Mouse (Mus musculus) hindbrain, embryonic 13.5 days (tissue): ENCODE data around the gene Ppp1r3e. TPM values are rescaled to one million over a fixed set of nuclear protein-coding genes. Genes with fewer than 3 reads are reported as not detected.

Experiments used
- ATAC-seq: fragments of 200-750 bp; cut with Nextera tagmentation; 2 replicates; pipeline ENCODE4 v1.8.0; 2017; ENCODE audit warnings: moderate TSS enrichment; ENCODE audit not compliant: low FRiP score
- H3K27ac ChIP-seq: fragments of 300-500 bp; sonication (generic); 2 replicates; pipeline ENCODE4 v1.5.1; 2015; ENCODE audit warnings: inconsistent platforms, mild to moderate bottlenecking, moderate library complexity
- H3K27me3 ChIP-seq: fragments of 300-500 bp; sonication (generic); 2 replicates; pipeline ENCODE4 v1.6.1; 2015; ENCODE audit warnings: mild to moderate bottlenecking, inconsistent platforms
- H3K36me3 ChIP-seq: fragments of 300-500 bp; sonication (generic); 2 replicates; pipeline ENCODE4 v1.6.1; 2015; ENCODE audit warnings: mild to moderate bottlenecking, inconsistent platforms
- H3K4me1 ChIP-seq: fragments of 300-500 bp; sonication (generic); replicated peaks from 2 replicates; pipeline ENCODE4 v1.6.1; 2015; ENCODE audit warnings: inconsistent platforms
- H3K4me2 ChIP-seq: fragments of 300-500 bp; sonication (generic); 2 replicates; pipeline ENCODE4 v1.6.1; 2015; ENCODE audit warnings: inconsistent platforms, mild to moderate bottlenecking, moderate library complexity
- H3K4me3 ChIP-seq: fragments of 300-500 bp; sonication (generic); 2 replicates; pipeline ENCODE4 v1.5.1; 2015; ENCODE audit warnings: mild to moderate bottlenecking, inconsistent platforms
- H3K9ac ChIP-seq: fragments of 300-500 bp; sonication (generic); 2 replicates; pipeline ENCODE4 v1.6.1; 2015; ENCODE audit warnings: mild to moderate bottlenecking, inconsistent platforms
- H3K9me3 ChIP-seq: fragments of 300-500 bp; sonication (generic); 2 replicates; pipeline ENCODE4 v1.6.1; 2016; ENCODE audit warnings: inconsistent platforms
- WGBS: fragments of 180-500 bp; shearing (Covaris S2); methylation state at CpG from one replicate; pipeline ENCODE4 v1.1.7; 2015; 5-methylcytosine and 5-hydroxymethylcytosine counted together
- polyA plus RNA-seq: library from polyadenylated mRNA; unstranded; fragments of >200 nt; fragmentation: Nextera tagmentation; extraction: Ambion mirVana; gene quantifications from 2 replicates; pipeline ENCODE4 v1.2.1, GENCODE M21; 2015

Gene Ppp1r3e
- polyA plus RNA-seq, 1 experiment from 2014 or later, result 2.4 TPM

DNA sequence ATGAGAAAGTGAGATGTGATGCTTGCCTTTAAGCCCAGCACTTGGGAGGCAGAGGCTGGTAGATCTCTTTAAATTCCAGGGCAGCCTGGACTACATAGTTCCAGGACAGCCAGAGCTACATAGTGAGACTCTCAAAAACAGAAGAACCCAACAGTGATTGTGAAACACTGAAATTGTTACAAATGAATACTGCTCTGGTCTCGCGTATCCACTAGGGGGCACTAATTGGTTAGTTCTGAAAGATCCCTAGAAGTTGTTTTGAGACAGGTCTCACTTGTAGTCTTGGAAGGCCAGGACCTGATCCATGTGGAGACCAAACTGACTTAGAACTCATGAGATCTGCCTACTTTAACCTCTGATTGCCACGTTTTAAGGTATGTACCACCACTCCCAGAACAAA lies 23.0 kb upstream of the Ppp1r3e start:
- no peak overlapping the region for H3K4me3 ChIP-seq
- no peaks in the 10 kb centered on the region for H3K27me3 ChIP-seq
- under 1% methylated on average over 3 of the region's 3 CpGs for WGBS
- peak; percentile 69 for ATAC-seq
- peak overlapping the region; percentile 26; the same call in 1 of the 2 replicates for H3K27ac ChIP-seq
- no peak overlapping the region for H3K4me2 ChIP-seq
- peaks cover 49% of the 10 kb centered on the region for H3K36me3 ChIP-seq
- peaks cover 22% of the 10 kb centered on the region for H3K4me1 ChIP-seq
- H3K9me3 ChIP-seq, result no peaks in the 10 kb centered on the region
- no peak overlapping the region for H3K9ac ChIP-seq

DNA sequence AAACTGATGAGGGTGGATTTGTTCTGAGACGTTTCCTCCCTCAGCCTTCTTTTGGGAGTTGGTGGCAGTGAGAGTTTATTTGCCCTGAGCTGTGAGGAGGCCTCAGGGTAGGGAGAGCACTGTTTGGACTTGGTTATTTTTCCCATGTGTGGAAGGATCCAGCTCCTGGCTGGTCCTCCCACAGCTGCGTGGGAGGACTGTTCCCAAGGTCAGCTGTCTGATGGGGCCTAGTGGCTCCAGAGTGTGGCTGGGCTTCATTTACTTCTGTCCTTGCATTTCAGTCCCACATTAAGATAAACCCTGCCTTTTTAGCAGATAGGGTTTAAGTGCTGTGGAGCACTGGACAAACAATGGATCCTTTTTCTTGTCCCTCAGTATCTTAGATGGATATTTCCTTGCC lies 20.1 kb upstream of the Ppp1r3e start:
- Histone ChIP-seq H3K27ac (peak overlapping the region; percentile 24; the same call in 1 of the 2 replicates), H3K27me3 (no peaks in the 10 kb centered on the region)

DNA sequence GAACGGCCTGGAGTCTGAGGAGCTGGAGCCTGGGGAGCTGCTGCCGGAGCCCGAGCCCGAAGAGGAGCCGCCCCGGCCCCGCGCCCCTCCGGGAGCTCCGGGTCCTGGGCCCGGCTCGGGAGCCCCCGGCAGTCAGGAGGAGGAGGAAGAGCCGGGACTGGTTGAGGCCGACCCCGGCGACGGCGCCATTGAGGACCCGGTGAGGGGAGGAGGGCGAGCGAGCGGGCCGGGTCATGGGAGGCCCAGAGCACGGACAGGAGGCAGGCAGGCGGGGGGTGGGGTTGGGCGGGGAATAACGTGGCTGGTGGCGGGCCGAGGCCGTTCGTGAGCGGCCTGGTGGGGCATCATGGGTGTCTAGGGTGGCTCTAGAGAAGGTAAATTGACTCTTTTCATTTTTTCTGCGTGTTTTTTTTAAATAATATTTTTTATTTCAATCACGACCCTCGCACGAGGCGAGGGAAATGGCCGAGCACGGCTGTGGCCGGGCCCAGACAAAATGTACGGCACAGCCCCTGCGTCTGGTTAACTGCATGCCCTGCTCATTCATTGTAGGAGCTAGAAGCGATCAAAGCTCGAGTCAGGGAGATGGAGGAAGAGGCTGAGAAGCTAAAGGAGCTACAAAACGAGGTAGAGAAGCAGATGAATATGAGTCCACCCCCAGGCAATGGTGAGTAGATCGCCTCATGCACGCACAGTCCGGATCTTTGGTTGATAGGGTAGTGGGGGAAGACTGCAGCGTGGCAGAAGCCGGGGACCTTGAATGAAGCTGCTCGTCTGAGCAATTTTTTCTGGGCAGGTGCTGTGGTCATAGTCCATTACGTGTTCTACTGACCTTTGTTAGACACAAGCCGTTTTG lies 17.2 kb upstream of the Ppp1r3e start:
- H3K4me3 ChIP-seq, result peak overlapping the region; percentile 93
- H3K4me2 ChIP-seq, result peak overlapping the region; percentile 75
- no peaks in the 10 kb centered on the region for H3K9me3 ChIP-seq
- H3K27ac ChIP-seq, result peak overlapping the region; percentile 98
- WGBS, result under 1% methylated on average over 53 of the region's 54 CpGs
- ATAC-seq, result peak; percentile 58
- H3K27me3 ChIP-seq, result no peaks in the 10 kb centered on the region
- H3K36me3 ChIP-seq, result peaks cover 30% of the 10 kb centered on the region
- peak overlapping the region; percentile 100 for H3K9ac ChIP-seq
- H3K4me1 ChIP-seq, result peaks cover 29% of the 10 kb centered on the region

More for the DNA sequence above, 20.1 kb upstream of the Ppp1r3e start:
- Histone ChIP-seq H3K4me1 (peaks cover 29% of the 10 kb centered on the region), H3K36me3 (peaks cover 30% of the 10 kb centered on the region), H3K4me2 (no peak overlapping the region), H3K9me3 (no peaks in the 10 kb centered on the region), H3K9ac (peak overlapping the region; percentile 21; the same call in 1 of the 2 replicates), H3K4me3 (no peak overlapping the region)
- 66% methylated on average over 2 of the region's 2 CpGs for WGBS
- no peak for ATAC-seq

DNA sequence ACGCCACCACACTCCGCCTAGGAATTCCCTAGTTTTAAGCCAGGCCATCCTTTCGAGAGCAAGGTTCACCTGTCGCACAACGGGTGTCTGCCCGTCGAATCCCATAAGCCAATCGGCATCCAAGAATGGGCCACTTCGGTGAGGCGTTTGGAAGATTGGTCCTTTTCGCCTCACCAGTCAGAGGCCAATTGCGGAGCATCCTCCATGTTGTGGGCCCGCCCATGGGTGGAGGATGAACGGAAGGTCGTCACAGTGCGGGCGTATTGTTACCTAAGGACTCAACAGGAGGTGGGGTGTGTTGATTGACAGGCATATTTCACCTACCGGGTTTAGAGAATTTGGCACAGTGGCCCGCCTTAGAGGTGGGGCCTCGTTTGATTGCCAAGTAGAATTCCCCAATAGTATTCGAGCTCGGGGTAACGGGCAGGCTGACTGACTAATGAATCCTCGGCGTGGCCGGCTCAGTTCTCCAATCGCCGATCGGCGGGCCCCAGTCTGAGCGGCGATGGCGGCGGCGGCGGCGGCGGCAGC lies 16.4 kb upstream of the Ppp1r3e start:
- peak overlapping the region; percentile 100 for H3K9ac ChIP-seq
- H3K36me3 ChIP-seq, result peaks cover 33% of the 10 kb centered on the region
- H3K4me1 ChIP-seq, result peaks cover 29% of the 10 kb centered on the region
- peak; percentile 99 for ATAC-seq
- peak overlapping the region; percentile 48 for H3K4me2 ChIP-seq
- H3K4me3 ChIP-seq, result peak overlapping the region; percentile 93
- WGBS, result under 1% methylated on average over 38 of the region's 38 CpGs
- H3K27ac ChIP-seq, result peak overlapping the region; percentile 98
- H3K27me3 ChIP-seq, result no peaks in the 10 kb centered on the region
- H3K9me3 ChIP-seq, result no peaks in the 10 kb centered on the region

DNA sequence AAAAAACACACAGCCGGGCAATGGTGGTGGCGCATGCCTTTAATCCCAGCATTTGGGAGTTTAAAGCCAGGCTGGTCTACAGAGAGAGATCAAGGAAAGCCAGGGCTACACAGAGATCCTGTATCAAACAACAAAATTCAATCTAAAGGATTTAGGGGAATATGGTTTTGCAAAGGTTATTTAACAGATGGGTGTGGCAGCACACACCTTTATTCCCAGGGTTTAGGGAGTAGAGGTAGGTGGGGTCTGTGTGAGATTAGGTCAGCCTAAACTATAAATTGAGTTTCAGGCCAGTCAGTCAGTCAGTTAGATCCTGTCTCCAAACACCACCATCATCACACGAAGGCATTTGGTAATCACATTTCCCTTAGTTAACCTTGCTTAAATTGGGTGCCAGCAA lies 14.8 kb upstream of the Ppp1r3e start, which contains the start of gene Pabpn1:
Gene Pabpn1, plus strand, starts transcription at position 301 of the 400 bp plus-strand sequence.
- Histone ChIP-seq H3K27me3 (no peaks in the 10 kb centered on the region), H3K4me2 (peak within 1 kb of the TSS; percentile 48), H3K4me3 (peak within 1 kb of the TSS; percentile 93), H3K9me3 (no peaks in the 10 kb centered on the region), H3K4me1 (peaks cover 26% of the 10 kb centered on the region), H3K9ac (peak within 1 kb of the TSS; percentile 56; the same call in 1 of the 2 replicates), H3K27ac (peak within 1 kb of the TSS; percentile 86), H3K36me3 (peaks cover 22% of the 10 kb centered on the region)
- ATAC-seq, result no peak
- 95% methylated on average over 3 of the region's 3 CpGs for WGBS

DNA sequence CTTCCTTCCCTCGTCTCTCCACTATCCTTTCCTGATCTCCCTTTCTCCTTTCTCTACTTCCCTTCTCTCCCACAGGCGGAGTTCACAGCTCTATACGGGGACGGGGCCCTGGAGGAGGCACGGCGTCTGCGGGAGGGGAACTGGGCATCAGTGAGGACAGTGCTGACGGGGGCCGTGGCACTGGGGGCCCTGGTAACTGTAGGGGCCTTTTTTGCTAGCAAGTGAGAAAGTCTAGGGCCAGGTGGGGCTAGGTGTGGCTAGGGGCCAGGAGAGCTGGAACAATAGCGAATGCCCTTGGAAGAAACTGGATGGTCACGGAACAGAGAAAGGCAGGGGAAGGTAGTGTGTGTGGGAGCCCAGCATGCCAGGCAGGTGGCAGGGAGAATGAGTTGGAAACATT lies 8.0 kb upstream of the Ppp1r3e start:
- Histone ChIP-seq H3K27ac (no peak overlapping the region), H3K36me3 (peaks cover 28% of the 10 kb centered on the region), H3K9me3 (no peaks in the 10 kb centered on the region), H3K27me3 (no peaks in the 10 kb centered on the region), H3K4me1 (peaks cover 33% of the 10 kb centered on the region), H3K4me2 (peak overlapping the region; percentile 81), H3K9ac (peak overlapping the region; percentile 53), H3K4me3 (no peak overlapping the region)
- ATAC-seq, result no peak
- WGBS, result 90% methylated on average over 11 of the region's 11 CpGs

DNA sequence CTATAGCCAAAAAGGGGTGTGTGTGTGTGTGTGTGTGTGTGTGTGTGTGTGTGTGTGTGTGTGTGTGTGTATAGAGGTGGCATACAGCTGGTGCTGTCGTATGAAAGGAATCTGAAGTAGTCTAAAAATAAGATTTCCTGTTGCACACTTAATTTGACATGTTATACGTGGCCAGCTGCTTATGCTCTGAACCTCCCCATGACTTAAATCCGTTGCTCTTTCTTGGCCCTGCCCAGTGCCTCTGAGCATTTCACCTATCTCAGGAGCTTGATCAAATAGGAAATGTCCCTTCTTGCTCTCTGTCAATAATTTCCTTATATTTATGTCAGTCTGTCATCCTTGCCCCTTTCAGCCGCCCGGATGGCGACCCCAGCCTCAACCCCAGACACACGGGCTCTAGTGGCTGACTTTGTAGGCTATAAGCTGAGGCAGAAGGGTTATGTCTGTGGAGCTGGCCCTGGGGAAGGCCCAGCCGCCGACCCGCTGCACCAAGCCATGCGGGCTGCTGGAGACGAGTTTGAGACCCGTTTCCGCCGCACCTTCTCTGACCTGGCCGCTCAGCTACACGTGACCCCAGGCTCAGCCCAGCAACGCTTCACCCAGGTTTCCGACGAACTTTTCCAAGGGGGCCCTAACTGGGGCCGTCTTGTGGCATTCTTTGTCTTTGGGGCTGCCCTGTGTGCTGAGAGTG lies 6.8 kb upstream of the Ppp1r3e start:
- no peaks in the 10 kb centered on the region for H3K27me3 ChIP-seq
- peak overlapping the region; percentile 94 for H3K27ac ChIP-seq
- no peaks in the 10 kb centered on the region for H3K9me3 ChIP-seq
- no peak for ATAC-seq
- H3K9ac ChIP-seq, result peak overlapping the region; percentile 89
- peaks cover 33% of the 10 kb centered on the region for H3K4me1 ChIP-seq
- H3K4me2 ChIP-seq, result peak overlapping the region; percentile 81
- peaks cover 28% of the 10 kb centered on the region for H3K36me3 ChIP-seq
- 39% methylated on average over 21 of the region's 21 CpGs for WGBS
- peak overlapping the region; percentile 72 for H3K4me3 ChIP-seq

DNA sequence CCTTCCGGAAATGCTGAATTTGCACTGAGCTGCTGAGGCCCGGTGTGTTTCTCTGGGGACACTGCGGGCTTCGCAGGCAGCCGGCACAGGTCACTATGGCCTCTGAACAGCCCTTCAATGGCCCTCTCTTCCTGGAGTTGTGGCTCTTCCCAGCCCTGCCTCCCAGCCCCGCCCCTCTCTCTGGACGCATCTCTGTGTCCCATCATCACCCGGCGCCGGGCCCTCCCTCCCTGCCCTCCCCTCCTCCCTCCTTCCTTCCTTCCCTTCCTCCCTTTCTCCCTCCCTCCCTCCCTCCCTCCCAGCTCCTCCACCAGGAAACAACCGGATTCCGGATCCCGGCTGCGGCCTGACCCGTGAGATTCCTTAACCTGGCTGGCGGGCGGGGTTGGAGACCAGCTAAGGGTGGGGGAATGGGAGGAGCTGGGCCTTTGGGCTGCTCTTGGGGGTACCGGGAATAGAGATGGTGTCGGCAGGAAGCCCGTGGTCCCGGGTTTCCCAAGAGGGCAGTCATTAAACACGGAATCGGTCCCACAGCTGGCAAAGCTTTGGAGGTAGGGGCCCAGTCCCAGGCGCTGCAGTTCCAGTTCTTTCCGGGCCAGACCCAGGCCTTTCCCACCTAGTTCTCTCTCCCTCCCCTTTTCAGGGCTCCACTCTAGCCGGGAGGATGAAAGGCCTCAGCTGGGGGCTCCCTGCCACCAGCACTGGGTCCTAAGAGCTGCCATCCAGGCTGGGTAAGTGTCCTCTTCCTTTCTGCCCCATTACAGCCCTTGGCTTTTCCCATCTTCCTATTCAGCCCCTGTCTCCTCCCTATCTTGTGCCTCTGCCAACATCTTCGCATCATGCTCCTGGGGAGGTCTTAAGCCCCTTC lies 6.0 kb upstream of the Ppp1r3e start, which contains the start of the genes Bcl2l2 and Gm20521:
Gene Bcl2l2, plus strand, starts transcription at position 224 of the 868 bp plus-strand sequence.
Gene Gm20521, plus strand, starts transcription at position 288 of the 868 bp plus-strand sequence.
- peak within 1 kb of the TSS; percentile 72 for H3K4me3 ChIP-seq
- peak; percentile 90 for ATAC-seq
- under 1% methylated on average over 27 of the region's 27 CpGs for WGBS
- peak within 1 kb of the TSS; percentile 89 for H3K9ac ChIP-seq
- no peaks in the 10 kb centered on the region for H3K9me3 ChIP-seq
- H3K27me3 ChIP-seq, result peaks cover 6% of the 10 kb centered on the region
- H3K4me1 ChIP-seq, result peaks cover 33% of the 10 kb centered on the region
- H3K4me2 ChIP-seq, result peak within 1 kb of the TSS; percentile 81
- peaks cover 25% of the 10 kb centered on the region for H3K36me3 ChIP-seq
- peak within 1 kb of the TSS; percentile 94 for H3K27ac ChIP-seq

DNA sequence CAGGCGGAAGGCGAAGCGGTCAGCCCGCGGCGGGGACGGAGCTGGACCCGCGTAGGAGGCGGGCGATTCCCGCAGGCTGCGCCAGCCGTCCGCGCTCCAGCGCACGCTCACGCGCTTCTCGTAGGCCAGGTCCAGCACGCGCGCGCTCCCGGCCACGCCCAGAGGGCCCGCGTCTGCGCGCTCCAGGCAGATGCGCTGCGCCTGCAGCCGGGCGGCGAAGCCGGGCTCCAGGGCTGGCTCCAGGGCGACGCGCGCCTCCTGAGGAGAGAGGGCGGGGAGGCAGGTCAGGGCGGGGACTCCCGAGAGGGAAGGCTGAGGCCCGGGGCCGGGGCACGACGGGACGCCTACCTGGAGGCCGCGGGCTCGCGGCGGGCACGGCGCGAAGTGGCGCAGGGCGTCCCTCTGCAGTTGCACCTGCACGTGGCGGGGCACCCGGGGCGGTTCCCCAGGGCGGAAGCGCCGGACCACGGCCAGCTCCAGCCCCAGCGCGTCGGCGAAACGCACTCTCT lies 757 bp downstream of the Ppp1r3e start:
- WGBS, result under 1% methylated on average over 51 of the region's 72 CpGs
- peak overlapping the region; percentile 98 for H3K4me2 ChIP-seq

DNA sequence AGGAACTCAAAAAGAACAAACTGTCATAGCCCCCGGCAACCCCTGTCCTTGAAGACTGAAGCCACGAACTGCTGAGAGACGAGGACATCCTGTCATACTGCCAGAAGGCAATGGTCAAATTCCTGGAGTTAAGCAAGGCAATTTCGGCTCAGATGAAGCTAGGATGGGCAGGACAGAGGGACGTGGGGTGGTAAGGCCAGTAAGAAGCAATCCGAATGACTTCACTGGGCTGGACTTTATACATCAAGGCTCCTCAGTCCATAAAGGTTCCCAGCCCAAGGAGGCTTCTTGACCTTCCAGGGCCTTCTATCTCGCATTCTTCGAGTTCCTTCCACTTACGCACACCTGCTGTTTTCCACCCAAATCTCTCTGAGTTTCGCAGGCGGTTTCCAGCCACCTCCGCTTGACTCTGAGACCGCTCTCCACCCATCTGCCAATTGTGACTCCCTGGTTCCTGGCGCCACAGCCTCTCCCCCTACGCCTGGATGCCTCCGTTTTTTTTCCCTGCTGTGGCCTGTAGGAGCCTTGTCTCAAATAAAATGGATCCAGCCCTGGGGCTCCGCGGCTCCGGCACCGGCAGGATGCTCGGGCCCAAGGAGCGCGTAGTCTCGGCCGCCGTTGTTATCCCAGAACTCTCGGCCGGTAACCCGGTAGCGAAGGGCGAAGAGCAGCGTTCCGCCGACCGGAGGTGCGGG lies 1.4 kb downstream of the Ppp1r3e start:
- Histone ChIP-seq H3K9me3 (no peaks in the 10 kb centered on the region), H3K36me3 (no peaks in the 10 kb centered on the region), H3K27me3 (peaks cover 9% of the 10 kb centered on the region), H3K27ac (peak overlapping the region; percentile 95), H3K4me1 (peaks cover 16% of the 10 kb centered on the region), H3K4me2 (peak overlapping the region; percentile 98), H3K9ac (peak overlapping the region; percentile 89), H3K4me3 (peak overlapping the region; percentile 73)
- 3% methylated on average over 36 of the region's 36 CpGs for WGBS
- peak; percentile 60 for ATAC-seq

More for the DNA sequence above, 757 bp downstream of the Ppp1r3e start:
- H3K4me3 ChIP-seq, result peak overlapping the region; percentile 73
- peaks cover 16% of the 10 kb centered on the region for H3K4me1 ChIP-seq
- peaks cover 9% of the 10 kb centered on the region for H3K27me3 ChIP-seq
- no peaks in the 10 kb centered on the region for H3K36me3 ChIP-seq
- peak overlapping the region; percentile 95 for H3K27ac ChIP-seq
- peak overlapping the region; percentile 89 for H3K9ac ChIP-seq
- peak; percentile 93 for ATAC-seq
- H3K9me3 ChIP-seq, result no peaks in the 10 kb centered on the region

DNA sequence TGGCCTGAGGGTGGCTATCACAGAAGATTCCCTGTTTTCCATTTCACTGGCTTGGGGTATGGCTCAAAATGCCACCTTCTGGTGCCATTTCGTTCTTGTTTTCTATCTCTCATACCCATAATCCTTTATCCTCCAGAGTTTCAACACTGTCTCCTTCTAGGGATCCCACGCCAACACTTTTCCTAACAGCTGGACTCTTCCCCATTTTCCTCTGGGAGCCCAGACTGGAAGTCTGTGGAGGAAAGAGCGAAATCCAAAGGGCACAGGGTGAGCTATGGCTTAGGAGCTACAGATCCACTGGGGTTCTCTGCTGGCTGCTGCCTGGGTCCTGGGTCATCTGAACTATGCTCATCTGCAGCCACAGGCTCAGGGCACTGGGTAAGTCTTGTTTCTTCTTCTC lies 3.2 kb downstream of the Ppp1r3e start:
- H3K9me3 ChIP-seq, result no peaks in the 10 kb centered on the region
- H3K4me3 ChIP-seq, result no peak overlapping the region
- no peak overlapping the region for H3K4me2 ChIP-seq
- H3K27ac ChIP-seq, result no peak overlapping the region
- WGBS, result 91% methylated on average over 3 of the region's 3 CpGs
- peaks cover 16% of the 10 kb centered on the region for H3K4me1 ChIP-seq
- H3K27me3 ChIP-seq, result peaks cover 9% of the 10 kb centered on the region
- ATAC-seq, result no peak
- no peaks in the 10 kb centered on the region for H3K36me3 ChIP-seq
- no peak overlapping the region for H3K9ac ChIP-seq
